Mouse (Mus musculus) cortical plate, adult 2 months (tissue): ENCODE results near the gene Eln.

Experiments used
- CTCF ChIP-seq: fragments of 200-500 bp; IDR thresholded peaks from 2 replicates; pipeline ENCODE4 v1.5.1; 2011; ENCODE audit warnings: mild to moderate bottlenecking, control low read depth, low read length; ENCODE audit not compliant: insufficient read depth; ENCODE audit errors: extremely low read depth
- POLR2A ChIP-seq: fragments of 200-500 bp; IDR thresholded peaks from 2 replicates; pipeline ENCODE4 v1.6.1; 2011; ENCODE audit warnings: mild to moderate bottlenecking, low read length, control low read depth; ENCODE audit not compliant: insufficient read depth; ENCODE audit errors: extremely low read depth

- TF ChIP-seq POLR2A, result no peak
- TF ChIP-seq CTCF, result no peak
Measured at GRCm38 (mm10) chr5:134729124-134729523, 18.0 kb downstream of the Eln start.
